Mouse (Mus musculus): ENCODE measurements around the gene Srd5a3.

Srd5a3 gene

GRCm38 (mm10) chr5:76139808-76140729, at the start of gene Srd5a3:
Srd5a3 (plus strand) TSS chr5:76140271.
- DNase-seq (ENCODE audit: low read depth, low spot score) = peak; percentile 97

GRCm38 (mm10) chr5:76103809-76104208, 36.3 kb upstream of the Srd5a3 start:
- peak; percentile 92 for DNase-seq (ENCODE audit: low read depth, low spot score)

- no peak for DNase-seq (ENCODE audit: low read depth, low spot score)
Observed at GRCm38 (mm10) chr5:76107306-76107705, 32.8 kb upstream of the Srd5a3 start.

GRCm38 (mm10) chr5:76108496-76108895, 31.6 kb upstream of the Srd5a3 start:
- no peak for DNase-seq (ENCODE audit: low read depth, low spot score)

- no peak for DNase-seq (ENCODE audit: low read depth, low spot score)
Observed at GRCm38 (mm10) chr5:76111173-76111572, 28.9 kb upstream of the Srd5a3 start.

GRCm38 (mm10) chr5:76112016-76112415, 28.1 kb upstream of the Srd5a3 start:
- no peak for DNase-seq (ENCODE audit: low read depth, low spot score)

- no peak for DNase-seq (ENCODE audit: low read depth, low spot score)
Observed at GRCm38 (mm10) chr5:76115436-76116041, 24.5 kb upstream of the Srd5a3 start.

GRCm38 (mm10) chr5:76118441-76118840, 21.6 kb upstream of the Srd5a3 start:
- peak; percentile 67 for DNase-seq (ENCODE audit: low read depth, low spot score)

- no peak for DNase-seq (ENCODE audit: low read depth, low spot score)
Observed at GRCm38 (mm10) chr5:76120634-76121033, 19.4 kb upstream of the Srd5a3 start.

GRCm38 (mm10) chr5:76127584-76128316, 12.3 kb upstream of the Srd5a3 start:
- no peak for DNase-seq (ENCODE audit: low read depth, low spot score)

GRCm38 (mm10) chr5:76130292-76130691, 9.8 kb upstream of the Srd5a3 start:
- DNase-seq (ENCODE audit: low read depth, low spot score) = no peak

GRCm38 (mm10) chr5:76131990-76132389, 8.1 kb upstream of the Srd5a3 start:
- no peak for DNase-seq (ENCODE audit: low read depth, low spot score)

GRCm38 (mm10) chr5:76135644-76136043, 4.4 kb upstream of the Srd5a3 start:
- no peak for DNase-seq (ENCODE audit: low read depth, low spot score)

- DNase-seq (ENCODE audit: low read depth, low spot score) = no peak
Observed at GRCm38 (mm10) chr5:76136271-76136670, 3.8 kb upstream of the Srd5a3 start.

GRCm38 (mm10) chr5:76137586-76137985, 2.5 kb upstream of the Srd5a3 start:
- no peak for DNase-seq (ENCODE audit: low read depth, low spot score)

- no peak for DNase-seq (ENCODE audit: low read depth, low spot score)
Observed at GRCm38 (mm10) chr5:76138071-76138470, 2.0 kb upstream of the Srd5a3 start.

GRCm38 (mm10) chr5:76138512-76138911, 1.6 kb upstream of the Srd5a3 start:
- no peak for DNase-seq (ENCODE audit: low read depth, low spot score)

- DNase-seq (ENCODE audit: low read depth, low spot score) = no peak
Observed at GRCm38 (mm10) chr5:76139171-76139671, 850 bp upstream of the Srd5a3 start.

GRCm38 (mm10) chr5:76140730-76141066, 627 bp downstream of the Srd5a3 start:
- no peak for DNase-seq (ENCODE audit: low read depth, low spot score)

- no peak for DNase-seq (ENCODE audit: low read depth, low spot score)
Observed at GRCm38 (mm10) chr5:76143356-76143755, 3.3 kb downstream of the Srd5a3 start.

- DNase-seq (ENCODE audit: low read depth, low spot score) = peak; percentile 57
Observed at GRCm38 (mm10) chr5:76146401-76146800, 6.3 kb downstream of the Srd5a3 start.

- DNase-seq (ENCODE audit: low read depth, low spot score) = no peak
Observed at GRCm38 (mm10) chr5:76149436-76149835, 9.4 kb downstream of the Srd5a3 start.
